In genomic region chr8:108884947-108885346, GRCm38 (mm10) we compare ENCODE assay signal across 12 mouse cellular contexts.
DNase-seq lines count a peak whose midpoint lies in the region; ATAC-seq and TF ChIP-seq lines count a peak whose summit lies in the region.
"Had no signal": no experiment of that assay in that cellular context is flagged by ENCODE, and none has a peak within 500 bp of the region (broad histone marks: within the 10 kb centered on the region; RNA-seq: fewer than 3 reads in every experiment).

No protein-coding gene starts in this region.

- no peak for TF ChIP-seq CTCF in Patski (IDR thresholded peaks at IDR 0.05)

- H3K9ac ChIP-seq in heart, embryonic 15.5 days: no peak overlapping the region
- H3K9ac ChIP-seq in hindbrain, embryonic 11.5 days (ENCODE audit: low read depth, low read length): no peak overlapping the region
- H3K9ac ChIP-seq in midbrain, embryonic 14.5 days (replicated peaks; ENCODE audit: low read length): peak overlapping the region; percentile 12; the same call in 1 of the 2 replicates

- no peak for DNase-seq in heart, postnatal 10 days
- DNase-seq in Patski (ENCODE audit: low read depth, low spot score): no peak
- no peak for DNase-seq in hindbrain, embryonic 11.5 days (ENCODE audit: low spot score)
- no peak for DNase-seq in midbrain, embryonic 14.5 days
- no peak for DNase-seq in frontal cortex, postnatal 14 days (ENCODE audit: low spot score in 2 of 2)
- DNase-seq in gastrocnemius, postnatal 36 days: no peak
- DNase-seq: thymus, postnatal 36 days had no signal

- no peaks in the 10 kb centered on the region for H3K9me3 ChIP-seq in heart, embryonic 15.5 days (replicated peaks)
- no peaks in the 10 kb centered on the region for H3K9me3 ChIP-seq in hindbrain, embryonic 11.5 days (ENCODE audit: control insufficient read depth, low read length)
- H3K9me3 ChIP-seq in midbrain, embryonic 14.5 days (ENCODE audit: control insufficient read depth, low read length): no peaks in the 10 kb centered on the region

- H3K4me2 ChIP-seq in heart, embryonic 15.5 days: no peak overlapping the region
- H3K4me2 ChIP-seq in hindbrain, embryonic 11.5 days (replicated peaks; ENCODE audit: low read depth, low read length): no peak overlapping the region
- H3K4me2 ChIP-seq in midbrain, embryonic 14.5 days (ENCODE audit: low read length): no peak overlapping the region

- 56% methylated on average over 4 of the region's 4 CpGs for WGBS in heart, embryonic 15.5 days
- WGBS in hindbrain, embryonic 11.5 days: 38% methylated on average over 4 of the region's 4 CpGs
- WGBS in midbrain, embryonic 14.5 days: 49% methylated on average over 4 of the region's 4 CpGs

- no peak for ATAC-seq in heart, embryonic 15.5 days (replicated peaks; ENCODE audit: insufficient number of reproducible peaks, insufficient read depth, low FRiP score, low read depth)
- peak; percentile 17 for ATAC-seq in Patski
- ATAC-seq in hindbrain, embryonic 11.5 days (ENCODE audit: low FRiP score): no peak
- ATAC-seq in midbrain, embryonic 14.5 days (ENCODE audit: low FRiP score, low TSS enrichment): no peak
- no peak for ATAC-seq in monocyte, adult 5-6 weeks (replicated peaks; ENCODE audit: insufficient number of reproducible peaks, low FRiP score, low TSS enrichment, poor library complexity, severe bottlenecking)

- no peaks in the 10 kb centered on the region for H3K36me3 ChIP-seq in heart, embryonic 15.5 days
- H3K36me3 ChIP-seq in hindbrain, embryonic 11.5 days (ENCODE audit: control insufficient read depth, insufficient read depth, low read length): no peaks in the 10 kb centered on the region
- no peaks in the 10 kb centered on the region for H3K36me3 ChIP-seq in midbrain, embryonic 14.5 days (ENCODE audit: control insufficient read depth, insufficient read depth, low read length)

- CTCF ChIA-PET in Patski (lab: Charles Lee): interaction anchor here (1.1 to 1.8 kb wide), 2 partner anchors 16 to 27 kb away, joined by 4 to 7 read pairs; no protein-coding TSS in a partner anchor

- no peaks in the 10 kb centered on the region for H3K27me3 ChIP-seq in heart, embryonic 15.5 days
- no peaks in the 10 kb centered on the region for H3K27me3 ChIP-seq in Patski
- H3K27me3 ChIP-seq in hindbrain, embryonic 11.5 days (ENCODE audit: control insufficient read depth, insufficient read depth, low read length): no peaks in the 10 kb centered on the region
- no peaks in the 10 kb centered on the region for H3K27me3 ChIP-seq in midbrain, embryonic 14.5 days (ENCODE audit: control insufficient read depth, insufficient read depth, low read length)
- H3K27me3 ChIP-seq: CH12.LX had no signal

- POLR2A ChIA-PET in Patski (lab: Charles Lee): interaction anchor here (1.5 kb wide), 1 partner anchor 16 kb away, joined by 3 read pairs; no protein-coding TSS in a partner anchor

- no peak overlapping the region for H3K4me3 ChIP-seq in heart, embryonic 15.5 days
- no peak overlapping the region for H3K4me3 ChIP-seq in hindbrain, embryonic 11.5 days (ENCODE audit: low read depth, low read length)
- no peak overlapping the region for H3K4me3 ChIP-seq in midbrain, embryonic 14.5 days (replicated peaks; ENCODE audit: low read depth, low read length)
- H3K4me3 ChIP-seq: erythroblast, embryonic 14.5 days had no signal

- intact Hi-C loops in heart, postnatal 10 days (cut with DNase I): no loop called here
- intact Hi-C loops in gastrocnemius, postnatal 36 days (cut with DNase I): loop anchor here (5.0 kb wide), 1 partner anchor 188 kb away; no protein-coding TSS in a partner anchor

- peaks cover 33% of the 10 kb centered on the region for H3K4me1 ChIP-seq in heart, embryonic 15.5 days (replicated peaks)
- H3K4me1 ChIP-seq in hindbrain, embryonic 11.5 days (replicated peaks; ENCODE audit: control insufficient read depth, insufficient read depth, low read length): peaks cover 16% of the 10 kb centered on the region; the same call in 1 of the 2 replicates
- H3K4me1 ChIP-seq in midbrain, embryonic 14.5 days (ENCODE audit: control insufficient read depth, insufficient read depth, low read length): peaks cover 50% of the 10 kb centered on the region

- H3K27ac ChIP-seq in heart, embryonic 15.5 days: peak overlapping the region; percentile 22; the same call in 1 of the 2 replicates
- H3K27ac ChIP-seq in hindbrain, embryonic 11.5 days (ENCODE audit: low read depth, low read length): 0 out of 2 replicates have a peak overlapping the region, but pooled peaks have one; percentile 59
- peak overlapping the region; percentile 76 for H3K27ac ChIP-seq in midbrain, embryonic 14.5 days (replicated peaks; ENCODE audit: low read depth, low read length)
- H3K27ac ChIP-seq: kidney, postnatal 0 days had no signal

- in situ Hi-C loops in Patski (cut with MboI; ENCODE audit: low pct_unique_long_range_greater_than_20kb): no loop called here

Comparison
In these comparisons a context has a peak if more than half of its experiments do, and no peak if none do; other contexts are left out.
1. H3K27ac ChIP-seq: peak in every context shown above with its lines; median percentile 76 in midbrain, embryonic 14.5 days; 59 in hindbrain, embryonic 11.5 days; 22 in heart, embryonic 15.5 days.